Mouse (Mus musculus) MEL-GATA-1-ER (cell line): Measurements from ENCODE around the gene Bpifb2.
"Not testable (repeated sequence)": the region's sequence is repeated elsewhere in the genome, so short reads cannot be mapped to it uniquely, and the experiment has no call there.

Experiments
- DNase-seq: peaks from one replicate; pipeline ENCODE4 v3.0.0-alpha.2; 2012; ENCODE audit warnings: low read depth; ENCODE audit errors: extremely low read depth

Bpifb2 gene

GRCm38 (mm10) chr2:153874745-153875144 lies at the start of gene Bpifb2:
Gene Bpifb2, plus strand, starts transcription at chr2:153875045.
- no peak for DNase-seq

DNA sequence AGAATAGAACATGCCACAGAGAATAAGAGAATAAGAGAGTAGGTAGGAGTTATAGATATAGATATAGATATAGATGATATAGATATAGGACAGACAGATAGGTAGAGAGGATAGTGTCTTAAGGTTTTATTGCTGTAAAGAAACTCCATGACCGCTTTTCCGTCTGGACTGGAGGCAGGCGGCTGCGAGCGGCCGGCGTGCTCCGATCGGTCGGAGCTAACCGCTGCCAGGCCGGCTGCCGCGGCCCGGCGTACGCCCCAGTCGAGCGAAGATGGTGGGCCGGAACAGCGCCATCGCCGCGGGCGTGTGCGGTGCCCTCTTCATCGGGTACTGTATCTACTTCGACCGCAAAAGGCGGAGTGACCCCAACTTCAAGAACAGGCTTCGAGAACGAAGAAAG lies 48.9 kb upstream of the Bpifb2 start:
- not testable (repeated sequence) for DNase-seq

- peak; percentile 7 for DNase-seq
Observed at GRCm38 (mm10) chr2:153827171-153827830, 47.5 kb upstream of the Bpifb2 start.

DNA sequence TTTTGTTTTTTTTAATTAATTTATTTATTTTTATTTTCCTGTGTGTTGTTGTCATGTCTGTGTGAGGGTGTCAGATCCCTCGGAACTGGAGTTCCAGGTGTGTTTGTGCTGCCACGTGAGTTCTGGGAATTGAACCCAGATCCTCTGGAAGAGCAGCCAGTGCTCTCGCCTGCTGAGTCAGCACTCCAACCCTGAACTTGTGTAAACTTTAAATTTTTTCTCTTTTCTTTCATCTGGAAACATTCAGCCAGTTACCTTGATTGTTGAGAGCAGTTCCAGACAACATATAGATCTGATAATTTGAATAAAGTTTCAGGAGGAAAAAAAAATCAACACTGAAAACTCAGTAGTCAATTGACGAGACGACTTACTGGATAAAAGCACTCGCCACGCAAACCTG lies 46.1 kb upstream of the Bpifb2 start:
- DNase-seq = no peak

DNA sequence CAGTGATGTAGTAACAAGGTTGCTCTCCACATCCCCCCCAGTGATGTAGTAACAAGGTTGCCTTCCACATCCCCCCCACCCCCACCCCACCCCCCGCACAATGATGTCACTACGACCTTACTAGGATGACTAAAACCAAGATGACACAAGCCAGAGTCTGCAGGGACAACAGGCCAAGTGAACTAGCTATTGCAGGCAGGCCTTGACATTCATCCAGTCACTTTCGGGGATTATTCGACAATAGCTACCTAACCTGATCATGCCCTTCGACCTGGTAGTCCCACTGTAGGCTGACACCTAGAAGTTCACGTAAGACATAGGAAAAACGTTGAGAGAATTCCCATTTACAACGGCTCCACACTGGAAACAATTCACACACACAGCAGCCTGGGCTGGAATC lies 41.6 kb upstream of the Bpifb2 start:
- DNase-seq = no peak

- DNase-seq = no peak
Observed at GRCm38 (mm10) chr2:153842854-153843253, 32.0 kb upstream of the Bpifb2 start.

- DNase-seq = no peak
Observed at GRCm38 (mm10) chr2:153848389-153848788, 26.5 kb upstream of the Bpifb2 start.

GRCm38 (mm10) chr2:153850351-153851029 lies 24.4 kb upstream of the Bpifb2 start:
- DNase-seq = peak; percentile 39

DNA sequence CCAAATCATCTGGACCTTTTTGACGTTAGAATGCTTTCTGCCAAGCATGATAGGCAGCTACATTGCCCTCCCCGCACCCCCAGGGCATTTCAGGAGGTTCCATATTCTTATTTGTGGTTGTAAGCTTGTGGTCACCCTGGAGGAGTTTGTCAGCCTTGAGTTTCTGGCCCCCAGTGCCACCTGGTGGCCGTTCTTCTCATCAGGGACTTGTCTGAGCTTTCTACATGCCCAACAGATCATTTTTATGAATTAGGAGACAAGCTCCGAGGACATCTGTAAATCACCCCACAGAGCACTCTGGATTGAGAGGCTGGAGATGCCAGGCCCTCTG lies 23.9 kb upstream of the Bpifb2 start:
- peak; percentile 44 for DNase-seq

- DNase-seq = no peak
Observed at GRCm38 (mm10) chr2:153853544-153853943, 21.3 kb upstream of the Bpifb2 start.

- DNase-seq = no peak
Observed at GRCm38 (mm10) chr2:153859581-153859980, 15.3 kb upstream of the Bpifb2 start.

DNA sequence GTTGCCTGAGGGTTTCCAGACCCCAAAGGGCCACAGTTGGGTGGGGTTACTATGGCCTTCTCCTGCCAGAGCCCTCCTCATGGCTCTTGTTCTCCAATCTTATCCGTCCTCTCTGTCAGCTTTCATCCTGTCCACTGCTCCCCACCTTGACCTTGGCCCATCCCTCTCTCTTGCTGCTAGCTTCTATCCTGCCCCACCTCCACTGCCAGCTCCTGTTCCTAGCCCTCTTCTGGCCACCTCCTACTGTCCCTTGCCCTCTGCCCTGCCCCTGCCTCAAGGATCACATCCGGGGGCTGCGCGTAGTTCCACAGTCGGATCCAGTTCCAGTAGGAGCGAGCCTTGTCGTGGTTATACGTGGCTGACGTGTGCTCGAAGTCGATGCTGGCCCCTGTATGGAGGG lies 14.5 kb upstream of the Bpifb2 start:
- DNase-seq = no peak

DNA sequence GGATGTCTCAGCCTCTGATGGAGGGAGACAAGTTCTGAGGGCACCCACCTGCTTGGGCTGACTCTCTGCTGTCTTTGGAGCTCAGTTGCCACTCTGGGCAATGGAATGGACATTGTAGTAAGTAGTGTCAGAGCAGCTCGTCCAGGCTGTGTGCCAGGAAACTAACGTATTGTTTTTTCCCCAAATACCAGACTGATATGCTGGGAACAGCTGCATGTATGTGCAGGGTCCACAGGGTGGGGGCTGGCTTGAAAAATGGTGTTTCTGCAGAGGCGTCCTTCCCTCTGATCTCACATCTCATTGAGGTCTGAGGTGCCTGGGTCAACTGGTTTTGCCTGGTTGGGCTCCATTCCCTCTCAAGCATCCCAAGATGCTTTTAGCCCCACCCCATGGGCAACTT lies 14.1 kb upstream of the Bpifb2 start:
- DNase-seq = no peak

DNA sequence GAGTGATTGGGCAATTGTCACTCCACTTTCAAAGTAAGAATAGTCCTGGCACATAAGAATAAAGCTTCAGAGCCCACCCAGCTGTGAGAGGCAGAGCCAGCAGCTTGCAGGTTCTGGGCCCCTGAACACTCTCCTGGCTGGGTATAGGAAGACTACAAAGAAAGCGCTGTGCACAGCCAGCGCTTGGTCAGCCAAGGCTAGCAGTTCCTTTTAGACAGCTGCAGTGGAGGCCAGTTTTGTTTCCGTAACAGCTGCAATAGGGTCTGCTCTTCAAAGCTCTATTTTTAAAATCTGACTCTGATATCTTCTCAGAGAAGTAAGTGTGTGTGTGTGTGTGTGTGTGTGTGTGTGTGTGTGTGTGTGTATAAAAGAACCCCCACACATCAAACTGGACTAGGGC lies 12.9 kb upstream of the Bpifb2 start:
- no peak for DNase-seq

DNA sequence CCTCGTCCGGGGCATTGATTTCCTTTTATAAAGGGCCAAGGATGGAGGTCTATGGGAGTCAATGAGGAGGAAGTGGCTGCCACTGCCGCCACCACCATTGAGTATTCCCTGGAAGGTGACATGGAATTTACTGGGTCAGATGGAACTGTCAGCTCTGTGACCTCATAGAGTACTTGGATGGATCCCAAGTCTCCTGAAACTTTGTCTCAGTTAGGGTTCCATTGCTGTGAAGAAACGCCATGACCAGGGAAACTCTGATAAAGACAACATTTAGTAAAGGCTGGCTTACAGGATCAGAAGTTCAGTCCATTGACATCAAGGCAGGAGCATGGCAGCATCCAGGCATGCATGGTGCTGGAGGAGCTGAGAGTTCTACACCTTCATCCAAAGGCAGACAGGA lies 3.9 kb upstream of the Bpifb2 start, which contains the start of gene Sun5:
Gene Sun5 (minus strand): TSS at position 101 of the 400 bp plus-strand sequence.
- no peak for DNase-seq

DNA sequence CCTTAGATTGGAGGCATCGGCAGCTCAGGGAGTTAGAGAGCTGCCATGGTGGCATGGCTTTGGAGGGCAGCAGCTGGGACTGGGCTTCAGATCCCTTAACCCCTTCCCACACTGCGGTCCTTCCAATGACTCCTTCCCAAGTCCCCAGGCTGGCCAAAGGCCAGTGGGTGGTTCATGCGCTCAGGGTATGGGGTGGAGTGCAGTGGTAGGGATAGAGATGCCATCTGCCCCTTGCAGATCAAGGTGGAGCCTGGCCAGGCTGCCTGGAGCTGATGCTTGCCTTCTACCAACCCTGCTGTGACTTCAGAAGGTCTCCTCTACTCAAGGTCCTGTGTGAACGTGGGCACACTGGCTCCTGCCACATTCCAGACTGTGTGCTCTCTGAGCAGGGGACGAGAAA lies 24.3 kb downstream of the Bpifb2 start:
- DNase-seq = no peak

- DNase-seq = no peak
Observed at GRCm38 (mm10) chr2:153900088-153900487, 25.2 kb downstream of the Bpifb2 start, which contains the start of gene Bpifb6. Gene Bpifb6, plus strand, starts transcription at chr2:153900388.

DNA sequence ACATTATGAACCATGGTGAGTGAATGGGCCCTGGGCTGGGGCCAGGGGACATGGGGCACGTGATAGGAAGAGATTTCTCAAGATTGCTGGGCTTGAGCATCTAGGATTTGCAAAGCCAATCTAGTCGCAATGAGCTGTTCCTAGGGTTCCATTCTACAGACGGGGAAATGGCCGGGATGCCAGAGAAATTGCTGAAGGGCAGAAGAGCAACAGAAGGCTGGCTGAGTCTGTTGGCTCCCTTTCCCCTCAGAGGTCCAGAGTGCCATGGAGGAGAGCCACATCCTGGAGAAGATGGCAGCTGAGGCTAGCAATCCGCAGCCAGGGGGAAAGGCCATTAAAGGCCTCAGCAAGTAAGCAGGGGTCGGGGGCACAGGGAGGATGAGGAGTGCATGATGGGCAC lies 27.9 kb downstream of the Bpifb2 start:
- no peak for DNase-seq

DNA sequence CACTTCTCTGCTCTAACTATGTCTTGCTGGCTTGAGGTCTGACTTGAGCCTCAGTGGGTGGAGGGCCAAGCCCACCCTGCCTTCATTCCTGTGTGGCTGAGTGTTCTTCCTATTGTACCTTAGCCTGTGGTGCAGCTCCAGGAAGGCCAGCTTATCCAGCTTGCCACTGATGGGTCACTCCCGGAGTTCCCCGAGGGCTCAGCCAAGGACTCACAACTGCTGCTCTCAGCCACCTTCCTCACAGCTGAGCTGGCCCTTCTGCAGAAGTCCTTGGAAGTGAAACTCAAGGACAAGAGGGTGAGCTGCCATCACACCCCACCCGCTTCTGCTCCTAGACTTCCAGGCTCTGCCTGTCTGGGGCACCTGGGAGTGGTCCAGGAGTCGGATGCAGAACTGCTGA lies 31.8 kb downstream of the Bpifb2 start:
- DNase-seq = no peak

- DNase-seq = no peak
Observed at GRCm38 (mm10) chr2:153914151-153914550, 39.3 kb downstream of the Bpifb2 start.

DNA sequence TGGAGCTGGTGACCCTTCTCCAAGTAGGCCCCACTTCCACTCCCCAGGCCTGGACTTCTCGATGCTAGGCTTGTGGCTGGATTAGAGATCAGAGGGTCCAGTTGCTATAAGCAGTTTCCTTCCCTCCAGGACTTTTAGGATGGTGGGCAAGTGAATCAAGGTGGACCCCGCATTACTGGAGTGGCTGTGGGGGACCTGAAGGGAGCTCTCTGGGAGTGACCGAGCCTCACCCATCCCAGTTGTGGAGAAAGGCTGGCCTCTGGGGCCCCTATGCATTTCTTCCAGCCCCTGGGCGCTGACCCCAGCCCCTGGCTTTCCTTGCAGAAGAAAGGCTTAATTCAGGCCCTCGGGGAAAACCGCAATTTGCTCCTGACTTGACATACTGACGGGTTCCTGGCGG lies 43.1 kb downstream of the Bpifb2 start, which contains the start of gene Bpifb3:
Gene Bpifb3 (plus strand): TSS at position 301 of the 400 bp plus-strand sequence.
- DNase-seq = no peak

GRCm38 (mm10) chr2:153921246-153921645 lies 46.4 kb downstream of the Bpifb2 start:
- no peak for DNase-seq

DNA sequence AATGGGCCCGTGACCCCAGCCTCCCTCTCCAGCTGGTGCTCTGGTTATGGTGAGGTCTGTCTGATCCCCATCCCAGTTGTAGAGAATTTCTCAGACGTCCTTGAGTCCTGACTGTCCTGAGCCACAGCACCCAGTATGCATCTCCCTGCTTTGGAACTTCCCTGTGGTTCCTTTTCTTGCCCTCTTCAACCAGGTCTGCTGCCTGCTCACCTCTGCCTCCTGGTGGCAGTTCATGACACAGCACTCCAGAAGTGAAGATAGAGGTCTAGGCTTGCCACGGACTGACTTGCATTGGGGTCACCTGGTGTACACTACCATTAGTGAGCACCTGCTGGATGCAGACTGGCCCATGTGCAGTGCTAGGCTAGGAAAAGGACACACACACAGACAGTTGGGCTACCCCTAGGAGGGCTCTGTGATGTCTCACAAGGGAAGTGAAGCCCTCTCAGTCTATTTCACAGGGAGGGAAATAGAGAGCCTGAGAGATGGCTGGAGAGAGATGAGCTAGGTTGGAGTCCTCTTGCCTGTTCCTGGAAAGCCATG lies 55.1 kb downstream of the Bpifb2 start:
- no peak for DNase-seq
